Comparison of ENCODE assay signal across 24 mouse cellular contexts in the genomic region with DNA sequence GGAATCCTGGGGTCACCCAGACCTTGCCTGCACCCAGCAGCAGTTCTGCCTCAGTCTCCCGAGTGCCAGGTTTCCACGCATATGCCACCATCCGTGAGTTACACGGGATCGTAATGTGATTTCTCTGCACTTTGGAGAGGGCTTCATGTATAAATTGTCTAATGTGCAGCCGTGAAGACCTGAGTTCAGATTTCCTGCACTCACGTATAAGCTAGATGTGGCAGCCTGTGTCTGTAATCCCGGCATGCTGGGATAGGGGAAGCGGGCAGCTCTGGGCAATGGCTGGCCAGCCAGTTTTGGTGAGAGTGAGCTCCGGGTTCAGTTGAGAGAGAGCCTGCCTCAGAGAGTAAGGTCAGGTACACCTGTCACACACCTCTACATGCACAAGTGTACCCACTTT. TPM values are rescaled to one million over a fixed set of nuclear protein-coding genes. Genes with fewer than 3 reads are reported as not detected.
DNase-seq lines count a peak whose midpoint lies in the region; ATAC-seq lines count a peak whose summit lies in the region.
"Had no signal": no experiment of that assay in that cellular context is flagged by ENCODE, and none has a peak within 500 bp of the region (broad histone marks: within the 10 kb centered on the region; RNA-seq: fewer than 3 reads in every experiment).

No protein-coding gene starts in this region.

- WGBS in intestine, embryonic 14.5 days = 91% methylated on average over 10 of the region's 10 CpGs
- 92% methylated on average over 10 of the region's 10 CpGs for WGBS in intestine, embryonic 15.5 days
- WGBS in stomach, embryonic 16.5 days = 92% methylated on average over 10 of the region's 10 CpGs

- DNase-seq in intestine, embryonic 14.5 days (ENCODE audit: low spot score) = no peak
- peak; percentile 31 for DNase-seq in testis, postnatal 10 days (ENCODE audit: low spot score)
- DNase-seq in testis, postnatal 14 days (ENCODE audit: low spot score) = no peak
- no peak for DNase-seq in gastrocnemius, postnatal 25 days
- DNase-seq: adrenal gland, adult 2 months; adrenal gland, postnatal 14 days; cerebellum, adult 11 months; cerebellum, adult 2 months; cerebellum, adult 9-11 months; cerebellum, postnatal 25 days; heart, adult 18-20 months; heart, postnatal 36 days had no signal

- no peaks in the 10 kb centered on the region for H3K27me3 ChIP-seq in intestine, embryonic 14.5 days (replicated peaks; ENCODE audit: control insufficient read depth, insufficient read depth, low read length)
- no peaks in the 10 kb centered on the region for H3K27me3 ChIP-seq in intestine, embryonic 15.5 days (replicated peaks)
- no peaks in the 10 kb centered on the region for H3K27me3 ChIP-seq in stomach, embryonic 16.5 days (ENCODE audit: control insufficient read depth, insufficient read depth, low read length)
- H3K27me3 ChIP-seq: embryonic facial prominence, embryonic 12.5 days; embryonic facial prominence, embryonic 15.5 days; forebrain, embryonic 12.5 days; forebrain, embryonic 15.5 days; hindbrain, embryonic 13.5 days had no signal

- H3K4me2 ChIP-seq in intestine, embryonic 14.5 days (ENCODE audit: low read length) = no peak overlapping the region
- no peak overlapping the region for H3K4me2 ChIP-seq in intestine, embryonic 15.5 days (replicated peaks)
- no peak overlapping the region for H3K4me2 ChIP-seq in stomach, embryonic 16.5 days (ENCODE audit: low read depth, low read length)
- H3K4me2 ChIP-seq: embryonic facial prominence, embryonic 12.5 days; embryonic facial prominence, embryonic 15.5 days; forebrain, embryonic 12.5 days; forebrain, embryonic 15.5 days; heart, embryonic 11.5 days; hindbrain, embryonic 13.5 days had no signal

- no peak for ATAC-seq in intestine, embryonic 14.5 days (replicated peaks; ENCODE audit: low FRiP score, low TSS enrichment, low read depth)
- ATAC-seq in intestine, embryonic 15.5 days = no peak
- ATAC-seq in stomach, embryonic 16.5 days (ENCODE audit: insufficient read depth, low FRiP score) = no peak
- ATAC-seq: CD4-positive, CD25-positive, alpha-beta regulatory T cell, adult 4 months; forebrain, embryonic 15.5 days; hindbrain, embryonic 16.5 days had no signal

- H3K4me3 ChIP-seq in intestine, embryonic 14.5 days (ENCODE audit: low read depth, low read length) = no peak overlapping the region
- H3K4me3 ChIP-seq in intestine, embryonic 15.5 days (replicated peaks) = no peak overlapping the region
- no peak overlapping the region for H3K4me3 ChIP-seq in stomach, embryonic 16.5 days (replicated peaks; ENCODE audit: low read length)
- H3K4me3 ChIP-seq: embryonic facial prominence, embryonic 12.5 days; embryonic facial prominence, embryonic 15.5 days; forebrain, embryonic 12.5 days; forebrain, embryonic 15.5 days; hindbrain, embryonic 10.5 days; hindbrain, embryonic 13.5 days had no signal

- H3K36me3 ChIP-seq in intestine, embryonic 14.5 days (ENCODE audit: control insufficient read depth, insufficient read depth, low read length) = peaks cover 27% of the 10 kb centered on the region
- peaks cover 10% of the 10 kb centered on the region; the same call in 1 of the 2 replicates for H3K36me3 ChIP-seq in intestine, embryonic 15.5 days
- H3K36me3 ChIP-seq in stomach, embryonic 16.5 days (ENCODE audit: control insufficient read depth, insufficient read depth, low read length) = no peaks in the 10 kb centered on the region

- no peaks in the 10 kb centered on the region for H3K9me3 ChIP-seq in intestine, embryonic 14.5 days (ENCODE audit: control insufficient read depth, low read length)
- H3K9me3 ChIP-seq in intestine, embryonic 15.5 days = no peaks in the 10 kb centered on the region
- no peaks in the 10 kb centered on the region for H3K9me3 ChIP-seq in stomach, embryonic 16.5 days (replicated peaks; ENCODE audit: control insufficient read depth, low read length)
- H3K9me3 ChIP-seq: embryonic facial prominence, embryonic 12.5 days; embryonic facial prominence, embryonic 15.5 days; forebrain, embryonic 12.5 days; forebrain, embryonic 15.5 days; hindbrain, embryonic 10.5 days; hindbrain, embryonic 13.5 days had no signal

- no peak overlapping the region for H3K9ac ChIP-seq in intestine, embryonic 14.5 days (ENCODE audit: low read length)
- H3K9ac ChIP-seq in intestine, embryonic 15.5 days = no peak overlapping the region
- no peak overlapping the region for H3K9ac ChIP-seq in stomach, embryonic 16.5 days (ENCODE audit: low read length)
- H3K9ac ChIP-seq: embryonic facial prominence, embryonic 12.5 days; embryonic facial prominence, embryonic 15.5 days; forebrain, embryonic 12.5 days; forebrain, embryonic 15.5 days; hindbrain, embryonic 13.5 days had no signal

- no peaks in the 10 kb centered on the region for H3K4me1 ChIP-seq in intestine, embryonic 14.5 days (replicated peaks; ENCODE audit: control insufficient read depth, insufficient read depth, low read length)
- no peaks in the 10 kb centered on the region for H3K4me1 ChIP-seq in intestine, embryonic 15.5 days (replicated peaks)
- no peaks in the 10 kb centered on the region for H3K4me1 ChIP-seq in stomach, embryonic 16.5 days (ENCODE audit: control insufficient read depth, insufficient read depth, low read length)
- H3K4me1 ChIP-seq: embryonic facial prominence, embryonic 12.5 days; embryonic facial prominence, embryonic 15.5 days; forebrain, embryonic 12.5 days; forebrain, embryonic 15.5 days; hindbrain, embryonic 10.5 days; hindbrain, embryonic 13.5 days had no signal

- peak overlapping the region; percentile 51; the same call in 1 of the 2 replicates for H3K27ac ChIP-seq in intestine, embryonic 14.5 days (ENCODE audit: low read depth)
- H3K27ac ChIP-seq in intestine, embryonic 15.5 days = no peak overlapping the region
- H3K27ac ChIP-seq in stomach, embryonic 16.5 days (ENCODE audit: low read length) = peak overlapping the region; percentile 48
- H3K27ac ChIP-seq: embryonic facial prominence, embryonic 12.5 days; embryonic facial prominence, embryonic 15.5 days; forebrain, embryonic 12.5 days; forebrain, embryonic 15.5 days; hindbrain, embryonic 10.5 days; hindbrain, embryonic 13.5 days had no signal

RNA-seq across cellular contexts. Expression of a gene that starts 22.0 kb away (rescaled TPM):
- 25.4 and 25.7 TPM in 2 replicates for polyA plus RNA-seq in intestine, embryonic 14.5 days (2014; fragmentation: Nextera tagmentation; extraction: Ambion mirVana)
- 24.1 and 24.2 TPM in 2 replicates for polyA plus RNA-seq in intestine, embryonic 15.5 days (2015; fragmentation: Nextera tagmentation; extraction: Ambion mirVana)
- 18.9 and 19.8 TPM in 2 replicates for polyA plus RNA-seq in stomach, embryonic 16.5 days (2015; fragmentation: Nextera tagmentation; extraction: Ambion mirVana)
- total RNA-seq in gastrocnemius, postnatal 25 days (2021) = 1 to 10 TPM; 4.1 to 5.1 TPM

RNA-seq across cellular contexts. Expression of a gene that starts 23.2 kb away (rescaled TPM):
- polyA plus RNA-seq in intestine, embryonic 14.5 days (2014; fragmentation: Nextera tagmentation; extraction: Ambion mirVana) = 13.4 and 15.5 TPM in 2 replicates
- polyA plus RNA-seq in intestine, embryonic 15.5 days (2015; fragmentation: Nextera tagmentation; extraction: Ambion mirVana) = 11.0 and 11.1 TPM in 2 replicates
- polyA plus RNA-seq in stomach, embryonic 16.5 days (2015; fragmentation: Nextera tagmentation; extraction: Ambion mirVana) = 16.4 and 17.1 TPM in 2 replicates
- 1 to 10 TPM; 5.6 to 7.2 TPM for total RNA-seq in gastrocnemius, postnatal 25 days (2021)

RNA-seq across cellular contexts. Expression of a gene that starts 39.5 kb away (rescaled TPM):
- polyA plus RNA-seq in intestine, embryonic 14.5 days (2014; fragmentation: Nextera tagmentation; extraction: Ambion mirVana) = 217 and 226 TPM in 2 replicates
- 210 and 251 TPM in 2 replicates for polyA plus RNA-seq in intestine, embryonic 15.5 days (2015; fragmentation: Nextera tagmentation; extraction: Ambion mirVana)
- polyA plus RNA-seq in stomach, embryonic 16.5 days (2015; fragmentation: Nextera tagmentation; extraction: Ambion mirVana) = 164 and 199 TPM in 2 replicates
- 10 to 100 TPM; 30.2 to 31.3 TPM for total RNA-seq in gastrocnemius, postnatal 25 days (2021)

RNA-seq across cellular contexts. Expression of a gene that starts 51.9 kb away (rescaled TPM):
- polyA plus RNA-seq in intestine, embryonic 14.5 days (2014; fragmentation: Nextera tagmentation; extraction: Ambion mirVana) = 2.8 and 3.7 TPM in 2 replicates
- 3.5 and 3.9 TPM in 2 replicates for polyA plus RNA-seq in intestine, embryonic 15.5 days (2015; fragmentation: Nextera tagmentation; extraction: Ambion mirVana)
- 2.9 and 4.0 TPM in 2 replicates for polyA plus RNA-seq in stomach, embryonic 16.5 days (2015; fragmentation: Nextera tagmentation; extraction: Ambion mirVana)
- total RNA-seq in gastrocnemius, postnatal 25 days (2021) = 1 to 10 TPM; 3.7 to 4.6 TPM
- total RNA-seq: MEL had no signal

RNA-seq across cellular contexts. Expression of a gene that starts 55.9 kb away (rescaled TPM):
- polyA plus RNA-seq in intestine, embryonic 14.5 days (2014; fragmentation: Nextera tagmentation; extraction: Ambion mirVana) = 1.2 and 1.8 TPM in 2 replicates
- polyA plus RNA-seq in intestine, embryonic 15.5 days (2015; fragmentation: Nextera tagmentation; extraction: Ambion mirVana) = 0.87 and 1.0 TPM in 2 replicates
- polyA plus RNA-seq in stomach, embryonic 16.5 days (2015; fragmentation: Nextera tagmentation; extraction: Ambion mirVana) = 3.1 and 3.4 TPM in 2 replicates
- total RNA-seq in gastrocnemius, postnatal 25 days (2021) = 10 to 100 TPM; 11.3 to 12.3 TPM
- total RNA-seq: MEL had no signal
